Mouse (Mus musculus) neural tube, embryonic 13.5 days (tissue): Measurements from ENCODE around the gene Zfp324. TPM values are rescaled to one million over a fixed set of nuclear protein-coding genes. Genes with fewer than 3 reads are reported as not detected.
A peak's percentile ranks its signal among the peaks of the same experiment; 100 is the strongest.

Source experiments
- ATAC-seq: fragments of 200-750 bp; cut with Nextera tagmentation; 2 replicates; pipeline ENCODE4 v1.8.0; 2017; ENCODE audit warnings: low read depth, mild to moderate bottlenecking, moderate TSS enrichment, moderate library complexity
- H3K27ac ChIP-seq: fragments of 300-500 bp; sonication (generic); replicated peaks from 2 replicates; pipeline ENCODE4 v1.5.1; 2015; ENCODE audit warnings: moderate library complexity, mild to moderate bottlenecking, inconsistent platforms
- H3K27me3 ChIP-seq: fragments of 300-500 bp; sonication (generic); 2 replicates; pipeline ENCODE4 v1.6.1; 2015; ENCODE audit warnings: mild to moderate bottlenecking, inconsistent platforms
- H3K36me3 ChIP-seq: fragments of 300-500 bp; sonication (generic); 2 replicates; pipeline ENCODE4 v1.6.1; 2015; ENCODE audit warnings: mild to moderate bottlenecking, inconsistent platforms
- H3K4me1 ChIP-seq: fragments of 300-500 bp; sonication (generic); replicated peaks from 2 replicates; pipeline ENCODE4 v1.6.1; 2015; ENCODE audit warnings: inconsistent platforms
- H3K4me2 ChIP-seq: fragments of 300-500 bp; sonication (generic); 2 replicates; pipeline ENCODE4 v1.6.1; 2015; ENCODE audit warnings: inconsistent platforms, mild to moderate bottlenecking, moderate library complexity
- H3K4me3 ChIP-seq: fragments of 300-500 bp; sonication (generic); 2 replicates; pipeline ENCODE4 v1.5.1; 2015; ENCODE audit warnings: mild to moderate bottlenecking, inconsistent platforms
- H3K9ac ChIP-seq: fragments of 300-500 bp; sonication (generic); 2 replicates; pipeline ENCODE4 v1.6.1; 2015; ENCODE audit warnings: moderate library complexity, mild to moderate bottlenecking, inconsistent platforms
- H3K9me3 ChIP-seq: fragments of 300-500 bp; sonication (generic); 2 replicates; pipeline ENCODE4 v1.6.1; 2016; ENCODE audit warnings: inconsistent platforms
- WGBS: fragments of 180-500 bp; shearing (Covaris S2); methylation state at CpG from one replicate; pipeline ENCODE4 v1.1.7; 2015; 5-methylcytosine and 5-hydroxymethylcytosine counted together
- polyA plus RNA-seq: library from polyadenylated mRNA; unstranded; fragments of >200 nt; fragmentation: Nextera tagmentation; extraction: Ambion mirVana; gene quantifications from 2 replicates; pipeline ENCODE4 v1.2.1, GENCODE M21; 2015

Gene Zfp324
- polyA plus RNA-seq, 1 experiment from 2014 or later: 14.3 TPM

- Histone ChIP-seq H3K36me3 (no peaks in the 10 kb centered on the region), H3K9ac (no peak overlapping the region), H3K9me3 (no peaks in the 10 kb centered on the region), H3K4me3 (no peak overlapping the region), H3K4me2 (no peak overlapping the region), H3K4me1 (no peaks in the 10 kb centered on the region), H3K27me3 (no peaks in the 10 kb centered on the region), H3K27ac (no peak overlapping the region)
- 85% methylated on average over 4 of the region's 4 CpGs for WGBS
- no peak for ATAC-seq
Observed at GRCm38 (mm10) chr7:12940599-12940998, 25.0 kb upstream of the Zfp324 start.

- no peaks in the 10 kb centered on the region for H3K36me3 ChIP-seq
- no peaks in the 10 kb centered on the region for H3K27me3 ChIP-seq
- no peak for ATAC-seq
Observed at GRCm38 (mm10) chr7:12943488-12943887, 22.1 kb upstream of the Zfp324 start.

GRCm38 (mm10) chr7:12949032-12949871 lies 16.4 kb upstream of the Zfp324 start:
- peak; percentile 98 for ATAC-seq
- no peaks in the 10 kb centered on the region for H3K27me3 ChIP-seq

More at GRCm38 (mm10) chr7:12943488-12943887, 22.1 kb upstream of the Zfp324 start:
- Histone ChIP-seq H3K4me3 (no peak overlapping the region), H3K9me3 (no peaks in the 10 kb centered on the region), H3K9ac (no peak overlapping the region), H3K4me2 (no peak overlapping the region), H3K4me1 (no peaks in the 10 kb centered on the region), H3K27ac (no peak overlapping the region)

GRCm38 (mm10) chr7:12949872-12950229 lies 15.8 kb upstream of the Zfp324 start:
- Histone ChIP-seq H3K27ac (peak overlapping the region; percentile 92), H3K36me3 (no peaks in the 10 kb centered on the region), H3K4me1 (peaks cover 13% of the 10 kb centered on the region), H3K9ac (peak overlapping the region; percentile 70), H3K9me3 (no peaks in the 10 kb centered on the region), H3K4me2 (peak overlapping the region; percentile 83), H3K27me3 (no peaks in the 10 kb centered on the region), H3K4me3 (peak overlapping the region; percentile 46)
- 10% methylated on average over 16 of the region's 16 CpGs for WGBS
- peak; percentile 23 for ATAC-seq

More at GRCm38 (mm10) chr7:12949032-12949871, 16.4 kb upstream of the Zfp324 start:
- Histone ChIP-seq H3K4me3 (peak overlapping the region; percentile 46), H3K27ac (peak overlapping the region; percentile 92), H3K4me1 (peaks cover 13% of the 10 kb centered on the region), H3K4me2 (peak overlapping the region; percentile 83), H3K36me3 (no peaks in the 10 kb centered on the region), H3K9me3 (no peaks in the 10 kb centered on the region), H3K9ac (peak overlapping the region; percentile 75)
- 8% methylated on average over 35 of the region's 35 CpGs for WGBS

GRCm38 (mm10) chr7:12954896-12955295 lies 10.7 kb upstream of the Zfp324 start:
- Histone ChIP-seq H3K4me1 (peaks cover 6% of the 10 kb centered on the region), H3K9ac (no peak overlapping the region), H3K9me3 (no peaks in the 10 kb centered on the region), H3K4me3 (no peak overlapping the region), H3K27me3 (no peaks in the 10 kb centered on the region), H3K36me3 (no peaks in the 10 kb centered on the region), H3K4me2 (no peak overlapping the region), H3K27ac (no peak overlapping the region)
- WGBS: 60% methylated on average over 3 of the region's 3 CpGs
- ATAC-seq: no peak

- 74% methylated on average over 5 of the region's 5 CpGs for WGBS
- H3K9ac ChIP-seq: no peak overlapping the region
- H3K36me3 ChIP-seq: no peaks in the 10 kb centered on the region
- no peak overlapping the region for H3K4me2 ChIP-seq
- ATAC-seq: no peak
- H3K9me3 ChIP-seq: no peaks in the 10 kb centered on the region
- no peak overlapping the region for H3K27ac ChIP-seq
- H3K4me3 ChIP-seq: no peak overlapping the region
- no peaks in the 10 kb centered on the region for H3K27me3 ChIP-seq
- peaks cover 4% of the 10 kb centered on the region; the same call in 1 of the 2 replicates for H3K4me1 ChIP-seq
Observed at GRCm38 (mm10) chr7:12957511-12957910, 8.1 kb upstream of the Zfp324 start.

- Histone ChIP-seq H3K9me3 (no peaks in the 10 kb centered on the region), H3K4me1 (peaks cover 4% of the 10 kb centered on the region; the same call in 1 of the 2 replicates), H3K36me3 (no peaks in the 10 kb centered on the region), H3K4me2 (no peak overlapping the region), H3K4me3 (no peak overlapping the region), H3K27me3 (no peaks in the 10 kb centered on the region), H3K9ac (no peak overlapping the region), H3K27ac (no peak overlapping the region)
- ATAC-seq: no peak
- WGBS: 82% methylated on average over 4 of the region's 4 CpGs
Observed at GRCm38 (mm10) chr7:12958948-12959347, 6.7 kb upstream of the Zfp324 start.

- WGBS: 22% methylated on average over 4 of the region's 4 CpGs
- Histone ChIP-seq H3K9me3 (no peaks in the 10 kb centered on the region), H3K27me3 (no peaks in the 10 kb centered on the region), H3K27ac (no peak overlapping the region), H3K4me2 (no peak overlapping the region), H3K9ac (no peak overlapping the region), H3K4me3 (no peak overlapping the region), H3K4me1 (peaks cover 7% of the 10 kb centered on the region), H3K36me3 (no peaks in the 10 kb centered on the region)
- ATAC-seq: no peak
Observed at GRCm38 (mm10) chr7:12959718-12960117, 5.9 kb upstream of the Zfp324 start.

GRCm38 (mm10) chr7:12961511-12962141 lies 4.0 kb upstream of the Zfp324 start:
- peak overlapping the region; percentile 45 for H3K4me3 ChIP-seq
- no peaks in the 10 kb centered on the region for H3K27me3 ChIP-seq
- 3% methylated on average over 29 of the region's 29 CpGs for WGBS
- peak overlapping the region; percentile 59 for H3K4me2 ChIP-seq
- ATAC-seq: peak; percentile 74
- no peaks in the 10 kb centered on the region for H3K36me3 ChIP-seq
- H3K4me1 ChIP-seq: peaks cover 16% of the 10 kb centered on the region
- H3K27ac ChIP-seq: peak overlapping the region; percentile 76
- H3K9ac ChIP-seq: peak overlapping the region; percentile 68
- no peaks in the 10 kb centered on the region for H3K9me3 ChIP-seq

GRCm38 (mm10) chr7:12966104-12966845 lies 637 bp downstream of the Zfp324 start:
- ATAC-seq: peak; percentile 66
- peak overlapping the region; percentile 94 for H3K4me2 ChIP-seq
- WGBS: under 1% methylated on average over 28 of the region's 29 CpGs
- H3K4me3 ChIP-seq: peak overlapping the region; percentile 84
- H3K27me3 ChIP-seq: no peaks in the 10 kb centered on the region
- peak overlapping the region; percentile 93 for H3K27ac ChIP-seq
- H3K4me1 ChIP-seq: peaks cover 31% of the 10 kb centered on the region
- no peaks in the 10 kb centered on the region for H3K9me3 ChIP-seq
- peaks cover 28% of the 10 kb centered on the region for H3K36me3 ChIP-seq
- peak overlapping the region; percentile 94 for H3K9ac ChIP-seq

GRCm38 (mm10) chr7:12970906-12971305 lies 5.3 kb downstream of the Zfp324 start:
- no peak overlapping the region for H3K9ac ChIP-seq
- no peaks in the 10 kb centered on the region for H3K9me3 ChIP-seq
- no peak overlapping the region for H3K27ac ChIP-seq
- H3K4me2 ChIP-seq: no peak overlapping the region
- no peak overlapping the region for H3K4me3 ChIP-seq
- no peaks in the 10 kb centered on the region for H3K27me3 ChIP-seq
- H3K4me1 ChIP-seq: peaks cover 21% of the 10 kb centered on the region
- ATAC-seq: no peak
- 91% methylated on average over 25 of the region's 25 CpGs for WGBS
- H3K36me3 ChIP-seq: peaks cover 50% of the 10 kb centered on the region
